Mouse (Mus musculus): ENCODE results near the gene Rhbdd3. TPM values are rescaled to one million over a fixed set of nuclear protein-coding genes. Genes with fewer than 3 reads are reported as not detected.

Gene Rhbdd3
- total and polyA plus RNA-seq, 3 experiments = 35.9 to 55.7 TPM; not detected in 1

GRCm38 (mm10) chr11:5100283-5100682 is 1.6 kb downstream of the Rhbdd3 start:
- TF ChIP-seq ETS1 (IDR thresholded peaks at IDR 0.05; ENCODE audit: low read depth, low read length) (0 out of 2 replicates have a peak, but pooled peaks have one; percentile 29), RCOR1 (IDR thresholded peaks at IDR 0.05; ENCODE audit: low read depth, low read length) (0 out of 2 replicates have a peak, but pooled peaks have one; percentile 2), CTCF (IDR thresholded peaks at IDR 0.05 in 2 of 3, conservative IDR thresholded peaks at IDR 0.05 in 1 of 3; ENCODE audit: control insufficient read depth in 1 of 3, insufficient read depth in 1 of 3, low read depth in 2 of 3, low read length in 3 of 3, poor library complexity in 1 of 3, severe bottlenecking in 1 of 3) (peak in 1 of 3 experiments; percentile 20; a peak in 2 of 6 replicates), EP300 (IDR thresholded peaks at IDR 0.05; ENCODE audit: low read depth in 1 of 2, low read length in 2 of 2) (peak in 1 of 2 experiments; percentile 42; a peak in 1 of 4 replicates), USF2 (IDR thresholded peaks at IDR 0.05; ENCODE audit: borderline replicate concordance in 1 of 2, insufficient read depth in 1 of 2, low read depth in 1 of 2, low read length in 2 of 2) (no peak), CHD1 (IDR thresholded peaks at IDR 0.05; ENCODE audit: low read depth, low read length) (peak; percentile 74; the same call in 1 of the 2 replicates), CHD2 (IDR thresholded peaks at IDR 0.05; ENCODE audit: low read length) (no peak), KAT2A (conservative IDR thresholded peaks at IDR 0.05; ENCODE audit: low read depth, low read length) (0 out of 2 replicates have a peak, but pooled peaks have one; percentile 40), TBP (IDR thresholded peaks at IDR 0.05; ENCODE audit: low read depth, low read length) (no peak)
- Histone ChIP-seq H3K79me2 (ENCODE audit: control insufficient read depth, insufficient read depth, low read length, poor library complexity) (peaks cover 62% of the 10 kb centered on the region), H3K9me3 (replicated peaks; ENCODE audit: insufficient read depth, low read length) (no peaks in the 10 kb centered on the region), H3K4me1 (ENCODE audit: control insufficient read depth in 1 of 2, insufficient read depth in 2 of 2, low read length in 2 of 2) (peaks cover 19 to 40% of the 10 kb centered on the region in 2 experiments), H3K4me3 (ENCODE audit: control insufficient read depth in 1 of 2, insufficient read depth in 1 of 2, low read depth in 2 of 2, low read length in 2 of 2) (peak overlapping the region; percentile 90 to 94), H3K36me3 (ENCODE audit: control insufficient read depth in 1 of 2, insufficient read depth in 2 of 2, low read length in 2 of 2) (peaks cover 7 to 47% of the 10 kb centered on the region in 2 experiments), H3K27me3 (ENCODE audit: control insufficient read depth in 1 of 2, insufficient read depth in 2 of 2, low read length in 2 of 2) (no peaks in the 10 kb centered on the region), H3K27ac (ENCODE audit: control insufficient read depth, low read depth, low read length) (peak overlapping the region; percentile 75), H3K9ac (ENCODE audit: control insufficient read depth, low read depth, low read length, poor library complexity, severe bottlenecking) (peak overlapping the region; percentile 99)
- no peak for DNase-seq (ENCODE audit: low read depth, low spot score)

GRCm38 (mm10) chr11:5100801-5101200 is 2.1 kb downstream of the Rhbdd3 start:
- H3K4me3 ChIP-seq (ENCODE audit: control insufficient read depth in 1 of 2, insufficient read depth in 1 of 2, low read depth in 2 of 2, low read length in 2 of 2) = peak overlapping the region; percentile 90 to 94
- peaks cover 56% of the 10 kb centered on the region for H3K79me2 ChIP-seq (ENCODE audit: control insufficient read depth, insufficient read depth, low read length, poor library complexity)
- peak overlapping the region; percentile 99 for H3K9ac ChIP-seq (ENCODE audit: control insufficient read depth, low read depth, low read length, poor library complexity, severe bottlenecking)
- TF ChIP-seq POLR2AphosphoS2 (IDR thresholded peaks at IDR 0.05; ENCODE audit: low read length) = no peak
- TF ChIP-seq EP300 (IDR thresholded peaks at IDR 0.05; ENCODE audit: low read depth in 1 of 2, low read length in 2 of 2) = 0 out of 4 replicates have a peak, but pooled peaks of 1 of the 2 experiments have one; percentile 7
- peak; percentile 47; the same call in 1 of the 2 replicates for TF ChIP-seq ETS1 (IDR thresholded peaks at IDR 0.05; ENCODE audit: low read depth, low read length)
- 0 out of 2 replicates have a peak, but pooled peaks have one; percentile 19 for TF ChIP-seq TAL1 (IDR thresholded peaks at IDR 0.05; ENCODE audit: low read length)
- H3K9me3 ChIP-seq (replicated peaks; ENCODE audit: insufficient read depth, low read length) = no peaks in the 10 kb centered on the region
- peaks cover 6 to 42% of the 10 kb centered on the region in 2 experiments for H3K36me3 ChIP-seq (ENCODE audit: control insufficient read depth in 1 of 2, insufficient read depth in 2 of 2, low read length in 2 of 2)
- H3K4me1 ChIP-seq (ENCODE audit: control insufficient read depth in 1 of 2, insufficient read depth in 2 of 2, low read length in 2 of 2) = peaks cover 19 to 38% of the 10 kb centered on the region in 2 experiments
- no peaks in the 10 kb centered on the region for H3K27me3 ChIP-seq (ENCODE audit: control insufficient read depth in 1 of 2, insufficient read depth in 2 of 2, low read length in 2 of 2)
- peak; percentile 61 for DNase-seq (ENCODE audit: low read depth, low spot score)
- peak overlapping the region; percentile 75 for H3K27ac ChIP-seq (ENCODE audit: control insufficient read depth, low read depth, low read length)

- Histone ChIP-seq H3K4me1 (ENCODE audit: control insufficient read depth in 1 of 2, insufficient read depth in 2 of 2, low read length in 2 of 2) (peaks cover 15 to 34% of the 10 kb centered on the region in 2 experiments), H3K9ac (ENCODE audit: control insufficient read depth, low read depth, low read length, poor library complexity, severe bottlenecking) (no peak overlapping the region; the same call in 1 of the 2 replicates), H3K4me3 (ENCODE audit: control insufficient read depth in 1 of 2, insufficient read depth in 1 of 2, low read depth in 2 of 2, low read length in 2 of 2) (no peak overlapping the region), H3K27me3 (ENCODE audit: control insufficient read depth in 1 of 2, insufficient read depth in 2 of 2, low read length in 2 of 2) (no peaks in the 10 kb centered on the region), H3K27ac (ENCODE audit: control insufficient read depth, low read depth, low read length) (peak overlapping the region; percentile 75), H3K79me2 (ENCODE audit: control insufficient read depth, insufficient read depth, low read length, poor library complexity) (peaks cover 48% of the 10 kb centered on the region), H3K36me3 (ENCODE audit: control insufficient read depth in 1 of 2, insufficient read depth in 2 of 2, low read length in 2 of 2) (peaks cover under 1 to 33% of the 10 kb centered on the region in 2 experiments), H3K9me3 (replicated peaks; ENCODE audit: insufficient read depth, low read length) (no peaks in the 10 kb centered on the region)
- no peak for DNase-seq (ENCODE audit: low read depth, low spot score)
- TF ChIP-seq RAD21 (IDR thresholded peaks at IDR 0.05; ENCODE audit: low read depth, low read length) (no peak), MXI1 (IDR thresholded peaks at IDR 0.05; ENCODE audit: low read depth, low read length) (0 out of 2 replicates have a peak, but pooled peaks have one; percentile 7)
These were observed 2.9 kb downstream of the Rhbdd3 start for GRCm38 (mm10) chr11:5101641-5102040.
